Comparison of ENCODE assay signal across 13 mouse cellular contexts in the genomic region with DNA sequence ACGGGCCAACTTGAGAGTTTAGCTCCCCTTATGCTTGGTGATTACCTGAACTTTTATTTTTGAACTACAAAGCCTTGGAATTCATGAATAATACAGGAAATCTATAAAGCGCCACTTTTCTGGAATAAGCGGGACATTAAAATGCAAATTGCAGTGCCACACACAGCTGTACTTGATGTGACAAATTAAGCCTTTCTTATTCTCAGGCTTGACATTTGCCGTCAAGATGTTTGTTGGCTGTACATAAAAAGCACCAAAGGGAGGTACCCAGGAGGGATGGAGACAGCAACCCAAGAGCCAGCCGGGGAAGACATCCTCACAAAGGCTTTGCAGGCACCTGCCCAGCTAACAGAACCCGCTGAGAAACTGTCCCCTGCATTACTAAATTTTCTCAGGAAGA. TPM values are rescaled to one million over a fixed set of nuclear protein-coding genes. Genes with fewer than 3 reads are reported as not detected.
"Had no signal": no experiment of that assay in that cellular context is flagged by ENCODE, and none has a peak within 500 bp of the region (broad histone marks: within the 10 kb centered on the region; RNA-seq: fewer than 3 reads in every experiment).

No protein-coding gene starts in this region.

- H3K9me3 ChIP-seq: limb, embryonic 10.5 days; liver, embryonic 15.5 days had no signal

- H3K4me2 ChIP-seq: liver, embryonic 11.5 days; liver, embryonic 15.5 days had no signal

- H3K36me3 ChIP-seq: limb, embryonic 10.5 days; liver, embryonic 15.5 days had no signal

- H3K27ac ChIP-seq: limb, embryonic 10.5 days; liver, embryonic 15.5 days; stomach, postnatal 0 days had no signal

- ATAC-seq: lung, postnatal 0 days had no signal

- H3K4me1 ChIP-seq: liver, embryonic 15.5 days had no signal

- H3K4me3 ChIP-seq: limb, embryonic 10.5 days; liver, embryonic 15.5 days had no signal

- H3K9ac ChIP-seq: liver, embryonic 15.5 days had no signal

- DNase-seq: kidney, adult 18-20 months; kidney, postnatal 14 days; lung, adult 2 months; lung, postnatal 36 days; right cerebral cortex, postnatal 14 days; thymus, adult 18-20 months; thymus, postnatal 14 days had no signal

- H3K27me3 ChIP-seq: liver, embryonic 15.5 days had no signal

RNA-seq across cellular contexts. Expression of a gene that starts 56.4 kb away (rescaled TPM):
- polyA plus RNA-seq: kidney, embryonic 14.5 days; limb, embryonic 10.5 days; liver, embryonic 11.5 days; liver, embryonic 15.5 days; lung, postnatal 0 days had no signal
